8 mouse cellular contexts compared by ENCODE assay signal in the genomic region with DNA sequence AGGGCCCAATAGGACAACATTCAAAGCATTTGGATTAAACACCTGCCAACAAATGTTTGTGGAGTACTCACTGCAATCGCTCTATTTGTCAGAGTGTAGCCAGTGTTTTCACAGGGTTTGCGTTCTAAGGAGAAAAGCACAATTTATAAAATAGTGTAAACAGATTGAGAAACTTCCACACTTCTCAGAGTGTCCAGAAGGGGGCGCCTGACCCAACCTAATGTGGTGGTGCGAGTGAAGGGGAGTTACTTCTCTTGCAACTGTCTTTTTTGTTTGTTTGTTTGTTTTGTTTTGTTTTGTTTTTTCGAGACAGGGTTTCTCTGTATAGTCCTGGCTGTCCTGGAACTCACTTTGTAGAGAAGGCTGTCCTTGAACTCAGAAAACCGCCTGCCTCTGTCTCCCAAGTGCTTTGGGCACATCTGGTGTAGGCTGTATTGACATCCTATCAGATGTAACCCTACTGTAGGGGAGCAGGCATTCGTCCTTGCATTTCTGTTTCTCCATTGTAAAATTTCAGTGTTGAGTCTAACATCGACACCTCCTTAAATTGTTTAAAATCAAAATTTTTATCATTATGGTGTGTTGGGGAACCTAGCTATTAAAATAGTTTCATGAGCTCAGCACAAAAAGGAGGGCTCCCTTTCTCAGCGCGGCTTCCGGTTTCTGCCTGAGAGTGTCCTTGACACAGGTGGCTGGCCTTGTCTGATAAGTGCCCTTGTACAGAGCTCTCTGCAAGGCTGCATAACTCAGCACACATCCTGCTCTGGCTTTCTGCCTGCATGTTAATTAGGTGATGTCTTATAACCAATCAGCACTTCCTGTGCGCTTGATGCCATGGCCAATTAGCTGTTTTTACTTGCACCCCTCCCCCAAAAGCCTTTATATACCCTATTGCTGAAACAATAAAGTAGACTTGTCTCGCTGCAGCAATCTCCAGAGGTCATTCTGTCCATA.
DNase-seq lines count a peak whose midpoint lies in the region; ATAC-seq and TF ChIP-seq lines count a peak whose summit lies in the region.

No protein-coding gene starts in this region.

- H3K27me3 ChIP-seq in liver, adult 2 months (ENCODE audit: control insufficient read depth, insufficient read depth, low read length): no peaks in the 10 kb centered on the region
- no peaks in the 10 kb centered on the region for H3K27me3 ChIP-seq in liver, embryonic 11.5 days (replicated peaks; ENCODE audit: control insufficient read depth, insufficient read depth, low read length)
- no peaks in the 10 kb centered on the region for H3K27me3 ChIP-seq in heart, embryonic 11.5 days (ENCODE audit: control insufficient read depth, insufficient read depth, low read length)
- H3K27me3 ChIP-seq in midbrain, embryonic 10.5 days (ENCODE audit: low read depth, poor library complexity, severe bottlenecking): no peaks in the 10 kb centered on the region

- no peak overlapping the region for H3K9ac ChIP-seq in liver, adult 2 months (ENCODE audit: low read depth, low read length)
- H3K9ac ChIP-seq in liver, embryonic 11.5 days (ENCODE audit: low read depth, low read length): no peak overlapping the region
- no peak overlapping the region for H3K9ac ChIP-seq in heart, embryonic 11.5 days (ENCODE audit: low read depth, low read length)

- H3K4me3 ChIP-seq in liver, adult 2 months (ENCODE audit: insufficient read depth, low read depth, low read length): no peak overlapping the region
- no peak overlapping the region for H3K4me3 ChIP-seq in liver, embryonic 11.5 days (ENCODE audit: low read depth, low read length)
- H3K4me3 ChIP-seq in heart, embryonic 11.5 days (ENCODE audit: low read depth, low read length): no peak overlapping the region
- no peak overlapping the region for H3K4me3 ChIP-seq in midbrain, embryonic 10.5 days

- WGBS in liver, adult 2 months: 47% methylated on average over 13 of the region's 13 CpGs
- WGBS in liver, embryonic 11.5 days: 55% methylated on average over 13 of the region's 13 CpGs
- WGBS in heart, embryonic 11.5 days (ENCODE audit: insufficient replicate concordance): 42% methylated on average over 13 of the region's 13 CpGs
- WGBS in midbrain, embryonic 10.5 days: 63% methylated on average over 13 of the region's 13 CpGs

- ATAC-seq in liver, embryonic 11.5 days (replicated peaks; ENCODE audit: low FRiP score): no peak
- peak; percentile 63; the same call in 1 of the 2 replicates for ATAC-seq in heart, embryonic 11.5 days (replicated peaks; ENCODE audit: insufficient number of reproducible peaks, low FRiP score, low TSS enrichment)

- no peaks in the 10 kb centered on the region for H3K79me2 ChIP-seq in liver, adult 2 months (ENCODE audit: control insufficient read depth, insufficient read depth, low read length)

- no peak for TF ChIP-seq POLR2A in liver, adult 2 months (IDR thresholded peaks at IDR 0.05; ENCODE audit: extremely low read depth, insufficient read depth, low read length)

- no peaks in the 10 kb centered on the region for H3K36me3 ChIP-seq in liver, adult 2 months (ENCODE audit: control insufficient read depth, insufficient read depth, low read length)
- no peaks in the 10 kb centered on the region for H3K36me3 ChIP-seq in liver, embryonic 11.5 days (ENCODE audit: control insufficient read depth, insufficient read depth, low read length)
- H3K36me3 ChIP-seq in heart, embryonic 11.5 days (ENCODE audit: control insufficient read depth, insufficient read depth, low read length): no peaks in the 10 kb centered on the region
- H3K36me3 ChIP-seq in midbrain, embryonic 10.5 days: no peaks in the 10 kb centered on the region

- no peak overlapping the region for H3K4me2 ChIP-seq in liver, embryonic 11.5 days
- no peak overlapping the region for H3K4me2 ChIP-seq in heart, embryonic 11.5 days

- no peaks in the 10 kb centered on the region for H3K4me1 ChIP-seq in liver, adult 2 months (ENCODE audit: control insufficient read depth, insufficient read depth, low read length)
- H3K4me1 ChIP-seq in liver, embryonic 11.5 days (replicated peaks; ENCODE audit: control insufficient read depth, insufficient read depth, low read length): no peaks in the 10 kb centered on the region
- no peaks in the 10 kb centered on the region for H3K4me1 ChIP-seq in heart, embryonic 11.5 days (ENCODE audit: control insufficient read depth, insufficient read depth, low read length)
- no peaks in the 10 kb centered on the region for H3K4me1 ChIP-seq in midbrain, embryonic 10.5 days

- TF ChIP-seq CTCF in liver, adult 2 months (IDR thresholded peaks at IDR 0.05; ENCODE audit: low read depth, low read length): peak; percentile 54; the same call in 1 of the 2 replicates

- H3K27ac ChIP-seq in liver, adult 2 months (replicated peaks; ENCODE audit: insufficient read depth, low read depth, low read length): no peak overlapping the region
- H3K27ac ChIP-seq in liver, embryonic 11.5 days (ENCODE audit: low read depth, low read length): no peak overlapping the region
- 0 out of 2 replicates have a peak overlapping the region, but pooled peaks have one; percentile 16 for H3K27ac ChIP-seq in heart, embryonic 11.5 days (ENCODE audit: low read depth, low read length)
- H3K27ac ChIP-seq in midbrain, embryonic 10.5 days (replicated peaks): no peak overlapping the region

- DNase-seq in liver, adult 2 months (ENCODE audit: extremely low read depth, low read depth, low spot score): peak; percentile 45
- no peak for DNase-seq in liver, embryonic 11.5 days (ENCODE audit: low spot score)
- peak; percentile 49 for DNase-seq in brain, adult 2 months (ENCODE audit: low read depth, low spot score)
- DNase-seq in kidney, postnatal 14 days: peak; percentile 17
- peak; percentile 31 for DNase-seq in midbrain, embryonic 10.5 days (ENCODE audit: low spot score)
- peak; percentile 78 for DNase-seq in testis, postnatal 10 days (ENCODE audit: low spot score)
- DNase-seq in spleen, adult 12 weeks (ENCODE audit: low spot score): no peak

- no peaks in the 10 kb centered on the region for H3K9me3 ChIP-seq in liver, embryonic 11.5 days (ENCODE audit: control insufficient read depth, low read length)
- no peaks in the 10 kb centered on the region for H3K9me3 ChIP-seq in heart, embryonic 11.5 days (replicated peaks; ENCODE audit: control insufficient read depth, low read length)
- H3K9me3 ChIP-seq in midbrain, embryonic 10.5 days (replicated peaks): no peaks in the 10 kb centered on the region; the same call in none of the 2 replicates

Comparison
In these comparisons a context has a peak if more than half of its experiments do, and no peak if none do; other contexts are left out.
1. DNase-seq: peak in liver, adult 2 months (single experiment), brain, adult 2 months (single experiment), kidney, postnatal 14 days (single experiment), midbrain, embryonic 10.5 days (single experiment) and testis, postnatal 10 days (single experiment); none in liver, embryonic 11.5 days (single experiment) and spleen, adult 12 weeks (single experiment).